Mouse (Mus musculus) midbrain, embryonic 15.5 days (tissue): ENCODE results near the gene BC035947. TPM values are rescaled to one million over a fixed set of nuclear protein-coding genes. Genes with fewer than 3 reads are reported as not detected.
A peak's percentile ranks its signal among the peaks of the same experiment; 100 is the strongest.

Experiments
- ATAC-seq: fragments of 200-750 bp; cut with Nextera tagmentation; replicated peaks from 2 replicates; pipeline ENCODE4 v1.8.0; 2017; ENCODE audit warnings: moderate TSS enrichment
- H3K27ac ChIP-seq: fragments of 300-500 bp; sonication (generic); 2 replicates; pipeline ENCODE4 v1.5.1; 2015; ENCODE audit warnings: mild to moderate bottlenecking, inconsistent platforms
- H3K27me3 ChIP-seq: fragments of 300-500 bp; sonication (generic); replicated peaks from 2 replicates; pipeline ENCODE4 v1.6.1; 2015; ENCODE audit warnings: inconsistent platforms
- H3K36me3 ChIP-seq: fragments of 300-500 bp; sonication (generic); replicated peaks from 2 replicates; pipeline ENCODE4 v1.6.1; 2015; ENCODE audit warnings: inconsistent platforms
- H3K4me1 ChIP-seq: fragments of 300-500 bp; sonication (generic); 2 replicates; pipeline ENCODE4 v1.6.1; 2015; ENCODE audit warnings: inconsistent platforms
- H3K4me2 ChIP-seq: fragments of 300-500 bp; sonication (generic); 2 replicates; pipeline ENCODE4 v1.6.1; 2015; ENCODE audit warnings: inconsistent platforms, mild to moderate bottlenecking, moderate library complexity
- H3K4me3 ChIP-seq: fragments of 300-500 bp; sonication (generic); 2 replicates; pipeline ENCODE4 v1.5.1; 2015; ENCODE audit warnings: mild to moderate bottlenecking, inconsistent platforms
- H3K9ac ChIP-seq: fragments of 300-500 bp; sonication (generic); 2 replicates; pipeline ENCODE4 v1.6.1; 2015; ENCODE audit warnings: mild to moderate bottlenecking, inconsistent platforms
- H3K9me3 ChIP-seq: fragments of 300-500 bp; sonication (generic); 2 replicates; pipeline ENCODE4 v1.6.1; 2016; ENCODE audit warnings: inconsistent platforms
- WGBS: fragments of 180-500 bp; shearing (Covaris S2); methylation state at CpG from one replicate; pipeline ENCODE4 v1.1.7; 2015; ENCODE audit warnings: mixed read lengths; 5-methylcytosine and 5-hydroxymethylcytosine counted together
- polyA plus RNA-seq: library from polyadenylated mRNA; unstranded; fragments of >200 nt; fragmentation: Nextera tagmentation; extraction: Ambion mirVana; gene quantifications from 2 replicates; pipeline ENCODE4 v1.2.1, GENCODE M21; 2015

Gene BC035947
- polyA plus RNA-seq, 1 experiment from 2014 or later: 1.8 TPM

DNA sequence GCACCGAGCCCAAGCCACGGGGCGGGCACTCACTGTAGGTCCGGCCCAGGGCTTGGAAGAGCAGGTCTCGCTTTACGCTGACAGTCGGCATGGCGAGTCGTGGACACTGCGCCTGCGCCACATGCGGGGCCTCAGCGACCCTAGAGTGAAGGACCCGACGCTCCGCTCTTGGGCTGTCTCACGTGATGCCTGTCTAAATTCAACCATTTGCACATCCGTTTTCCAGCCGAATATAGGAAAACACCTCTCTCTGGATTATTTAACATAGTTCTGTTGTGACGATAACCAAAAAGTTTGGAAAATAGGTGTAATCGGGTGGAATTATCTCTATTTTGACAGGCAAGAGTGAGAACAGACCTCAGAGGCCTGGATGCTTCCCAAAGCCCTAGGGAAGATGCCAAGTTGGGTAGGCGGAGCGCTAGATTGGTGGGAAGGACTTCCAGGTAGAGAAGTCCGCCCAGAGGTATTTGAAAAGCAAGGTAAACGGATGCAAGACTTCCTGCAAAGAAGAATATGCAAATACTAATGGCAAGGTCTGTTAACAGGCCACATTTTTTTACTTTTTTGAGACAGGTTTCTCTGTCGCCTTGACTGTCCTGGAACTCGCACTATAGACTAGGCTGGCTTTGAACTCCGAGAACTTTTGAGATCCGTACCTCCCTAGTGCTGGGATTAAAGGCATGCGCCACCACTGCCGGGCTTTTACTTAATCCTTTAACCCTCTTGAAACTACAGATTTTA is 23.0 kb downstream of the BC035947 start, which contains the start of gene Farsb:
TSS of gene Farsb (minus strand) at position 146 of the 741 bp plus-strand sequence.
- Histone ChIP-seq H3K27me3 (no peaks in the 10 kb centered on the region), H3K4me1 (peaks cover 24% of the 10 kb centered on the region), H3K4me3 (peak within 1 kb of the TSS; percentile 82), H3K9ac (peak within 1 kb of the TSS; percentile 79), H3K27ac (peak within 1 kb of the TSS; percentile 81), H3K36me3 (no peaks in the 10 kb centered on the region), H3K4me2 (peak within 1 kb of the TSS; percentile 92), H3K9me3 (no peaks in the 10 kb centered on the region)
- under 1% methylated on average over 31 of the region's 31 CpGs for WGBS
- ATAC-seq: peak; percentile 98

DNA sequence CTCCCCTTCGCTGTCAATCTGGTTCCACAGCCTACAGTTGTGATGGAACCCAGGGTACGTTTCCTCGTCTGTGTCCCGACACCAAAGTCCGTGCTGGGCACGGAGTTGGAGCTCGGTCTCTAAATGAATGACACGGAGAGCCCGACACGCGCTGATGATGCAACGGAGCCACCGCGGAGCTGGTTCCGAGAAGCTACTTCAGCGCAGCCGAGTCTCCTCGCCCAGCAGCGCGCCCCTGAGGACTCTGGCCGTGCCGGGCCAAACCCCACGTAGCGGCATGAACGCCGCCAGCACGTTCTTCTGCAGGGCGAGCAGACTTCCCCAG is 23.6 kb downstream of the BC035947 start:
- under 1% methylated on average over 28 of the region's 28 CpGs for WGBS
- Histone ChIP-seq H3K9ac (peak overlapping the region; percentile 79), H3K9me3 (no peaks in the 10 kb centered on the region), H3K27ac (peak overlapping the region; percentile 81), H3K4me1 (peaks cover 24% of the 10 kb centered on the region), H3K27me3 (no peaks in the 10 kb centered on the region), H3K4me3 (peak overlapping the region; percentile 82), H3K4me2 (peak overlapping the region; percentile 92), H3K36me3 (no peaks in the 10 kb centered on the region)
- no peak; the same call in 1 of the 2 replicates for ATAC-seq

DNA sequence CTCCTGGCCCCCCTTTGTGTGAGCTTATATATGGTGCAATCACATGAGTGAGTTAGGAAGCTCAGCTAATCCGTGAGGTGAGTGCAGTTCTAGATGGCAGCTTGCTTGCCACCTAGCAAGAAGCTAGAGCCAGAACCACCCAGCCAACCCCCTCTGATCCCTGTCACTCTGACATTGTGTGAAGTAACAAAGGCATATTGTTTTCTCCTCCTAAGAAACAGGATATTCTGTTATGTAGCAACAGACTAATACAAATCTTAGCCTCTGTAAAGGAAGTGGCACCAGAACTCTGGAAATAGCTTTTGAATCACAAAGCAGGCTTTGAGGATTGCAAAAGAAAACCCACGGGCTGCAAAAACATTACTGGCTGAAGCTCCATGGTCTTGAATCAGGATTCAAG is 27.6 kb downstream of the BC035947 start:
- Histone ChIP-seq H3K4me2 (no peak overlapping the region), H3K36me3 (no peaks in the 10 kb centered on the region; the same call in 1 of the 2 replicates), H3K4me1 (peaks cover 18% of the 10 kb centered on the region), H3K27ac (no peak overlapping the region), H3K4me3 (no peak overlapping the region), H3K9ac (no peak overlapping the region), H3K27me3 (no peaks in the 10 kb centered on the region), H3K9me3 (no peaks in the 10 kb centered on the region)
- ATAC-seq: no peak
- 30% methylated on average over 2 of the region's 2 CpGs for WGBS

DNA sequence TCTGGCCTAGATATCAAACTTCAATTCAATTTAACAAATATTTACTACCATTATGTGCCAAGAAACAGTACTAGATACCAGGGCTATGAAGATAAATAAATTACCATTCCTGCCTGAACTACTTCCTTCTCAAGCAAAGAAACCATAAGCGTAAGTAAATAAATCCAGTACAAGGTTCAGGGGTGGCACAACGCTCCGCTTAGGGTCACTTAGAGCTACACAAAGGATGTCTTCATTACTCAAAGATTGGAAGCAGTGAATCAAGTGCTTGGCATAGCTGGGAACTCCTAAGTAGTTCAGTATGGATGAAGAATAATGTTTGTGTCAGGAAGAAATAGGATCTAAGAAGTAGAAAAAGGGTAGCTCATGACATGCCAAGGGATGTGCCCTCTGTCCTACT is 28.5 kb downstream of the BC035947 start:
- no peaks in the 10 kb centered on the region for H3K9me3 ChIP-seq
- no peak overlapping the region for H3K4me2 ChIP-seq
- H3K27me3 ChIP-seq: no peaks in the 10 kb centered on the region
- H3K4me1 ChIP-seq: peaks cover 17% of the 10 kb centered on the region
- no peak for ATAC-seq
- H3K36me3 ChIP-seq: no peaks in the 10 kb centered on the region; the same call in 1 of the 2 replicates
- no peak overlapping the region for H3K4me3 ChIP-seq
- H3K27ac ChIP-seq: no peak overlapping the region
- no peak overlapping the region for H3K9ac ChIP-seq
- 90% methylated on average over 3 of the region's 3 CpGs for WGBS

DNA sequence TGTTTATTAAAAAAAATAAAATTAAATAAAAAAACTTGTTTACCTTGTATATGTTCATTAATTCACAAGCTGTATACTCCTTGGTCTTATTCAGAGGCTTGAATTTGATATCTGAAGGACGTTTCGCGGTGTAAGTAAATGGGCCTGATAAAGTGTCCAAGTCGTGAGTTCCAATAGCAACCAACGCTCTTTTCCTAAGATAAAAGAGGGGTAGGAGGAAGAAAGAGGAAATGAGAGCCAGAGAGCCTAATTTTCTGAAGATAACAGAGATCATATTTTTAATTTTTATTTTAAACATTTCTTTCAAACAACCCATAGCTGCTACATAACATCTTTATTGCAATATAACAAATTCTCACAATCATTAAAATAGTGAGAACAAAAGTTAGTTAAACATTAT is 39.5 kb downstream of the BC035947 start:
- Histone ChIP-seq H3K27me3 (no peaks in the 10 kb centered on the region), H3K4me3 (no peak overlapping the region), H3K36me3 (peaks cover 23% of the 10 kb centered on the region; the same call in 1 of the 2 replicates), H3K27ac (no peak overlapping the region), H3K4me1 (no peaks in the 10 kb centered on the region), H3K4me2 (no peak overlapping the region), H3K9ac (no peak overlapping the region), H3K9me3 (no peaks in the 10 kb centered on the region)
- no peak for ATAC-seq
- 95% methylated on average over 5 of the region's 5 CpGs for WGBS

GRCm38 (mm10) chr1:78454659-78455058 is 57.3 kb downstream of the BC035947 start:
- no peak overlapping the region for H3K4me3 ChIP-seq
- H3K27ac ChIP-seq: no peak overlapping the region
- 32% methylated on average over 7 of the region's 7 CpGs for WGBS
- no peak overlapping the region for H3K9ac ChIP-seq
- no peaks in the 10 kb centered on the region for H3K27me3 ChIP-seq
- ATAC-seq: no peak
- H3K36me3 ChIP-seq: peaks cover 18% of the 10 kb centered on the region; the same call in 1 of the 2 replicates
- no peaks in the 10 kb centered on the region for H3K9me3 ChIP-seq
- no peaks in the 10 kb centered on the region for H3K4me1 ChIP-seq
- H3K4me2 ChIP-seq: no peak overlapping the region

DNA sequence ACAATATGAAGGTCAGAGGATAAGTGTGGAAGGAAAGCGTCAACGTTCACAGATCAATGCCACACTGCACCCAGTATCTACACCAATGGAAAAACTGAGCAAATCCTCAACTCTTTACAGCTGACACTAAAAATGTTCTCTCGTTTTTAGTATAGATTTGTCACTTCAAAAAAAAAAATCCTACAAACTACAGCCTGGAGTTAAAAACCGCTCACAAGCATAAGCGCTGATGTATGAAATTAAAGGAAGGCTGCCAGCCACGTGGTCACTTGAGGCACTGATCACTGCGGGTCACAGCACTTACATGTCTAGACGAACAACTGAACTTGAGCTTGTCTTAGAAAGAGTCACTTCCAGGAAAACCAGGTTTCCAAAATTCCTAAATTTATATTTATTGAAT is 58.1 kb downstream of the BC035947 start:
- ATAC-seq: no peak
- Histone ChIP-seq H3K4me1 (no peaks in the 10 kb centered on the region), H3K27ac (no peak overlapping the region), H3K4me3 (no peak overlapping the region), H3K27me3 (no peaks in the 10 kb centered on the region), H3K9ac (no peak overlapping the region), H3K9me3 (no peaks in the 10 kb centered on the region), H3K4me2 (no peak overlapping the region), H3K36me3 (peaks cover 19% of the 10 kb centered on the region; the same call in 1 of the 2 replicates)
- WGBS: 89% methylated on average over 8 of the region's 8 CpGs

DNA sequence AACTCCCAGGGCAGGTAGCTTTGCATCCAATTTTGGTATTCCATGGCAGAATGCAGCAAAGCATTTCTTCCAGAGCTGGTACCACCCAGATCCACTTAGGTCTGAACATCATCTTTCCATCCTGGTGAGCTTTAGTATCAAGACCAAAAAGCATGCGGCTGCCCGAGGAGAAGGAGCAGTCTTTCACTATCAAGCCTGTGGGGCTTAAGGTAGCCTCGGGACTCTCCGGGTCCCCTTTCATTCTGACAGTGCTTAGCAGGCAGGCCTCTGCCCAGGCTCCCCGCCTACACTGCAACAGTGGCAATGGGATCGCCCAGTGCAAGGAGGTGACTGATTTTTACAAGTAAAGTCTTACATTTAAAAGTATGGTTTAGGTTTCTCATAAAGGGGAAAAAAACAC is 59.4 kb downstream of the BC035947 start:
- no peaks in the 10 kb centered on the region for H3K4me1 ChIP-seq
- H3K9me3 ChIP-seq: no peaks in the 10 kb centered on the region
- H3K36me3 ChIP-seq: peaks cover 15% of the 10 kb centered on the region; the same call in 1 of the 2 replicates
- H3K4me2 ChIP-seq: no peak overlapping the region
- 87% methylated on average over 6 of the region's 6 CpGs for WGBS
- H3K27ac ChIP-seq: no peak overlapping the region
- no peaks in the 10 kb centered on the region for H3K27me3 ChIP-seq
- H3K9ac ChIP-seq: no peak overlapping the region
- no peak for ATAC-seq
- no peak overlapping the region for H3K4me3 ChIP-seq

DNA sequence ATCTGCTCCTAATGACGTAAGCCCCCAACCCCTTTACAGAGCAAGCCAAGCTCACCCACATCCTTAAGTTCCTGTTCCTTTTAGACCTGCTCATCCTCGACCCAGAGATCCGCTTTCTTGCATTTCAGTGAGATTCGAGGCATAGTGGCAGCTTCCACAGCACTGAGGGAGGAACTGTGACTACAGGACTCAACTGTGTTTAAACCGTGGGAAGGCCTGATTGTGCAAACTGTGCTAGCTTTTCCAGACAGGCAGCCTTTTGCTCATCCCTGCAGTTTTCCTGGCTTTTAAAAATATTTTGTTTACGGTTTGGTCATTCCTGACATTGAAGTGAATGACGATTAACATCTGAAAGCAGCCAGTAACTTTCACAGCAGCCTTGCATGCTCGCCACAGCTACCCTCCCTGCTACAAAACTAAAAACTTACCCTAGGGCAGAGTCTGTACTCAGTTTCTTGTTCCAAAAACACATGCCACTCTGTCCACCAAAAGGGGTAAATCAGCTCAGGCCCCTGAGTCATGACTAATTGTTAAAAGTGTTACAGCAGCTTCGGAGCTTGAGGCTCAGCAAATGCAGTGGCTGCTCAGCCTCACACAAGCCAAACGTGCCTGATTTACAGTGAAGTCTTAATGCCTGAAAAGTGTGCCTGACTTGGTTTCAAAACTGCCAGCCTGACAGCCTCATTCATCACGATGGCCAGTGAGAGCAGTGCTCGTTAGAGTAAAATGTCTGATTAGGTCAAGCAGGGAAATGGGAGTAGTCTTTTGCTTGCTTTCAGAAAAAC is 60.7 kb downstream of the BC035947 start:
- Histone ChIP-seq H3K27ac (no peak overlapping the region), H3K9ac (no peak overlapping the region), H3K4me2 (no peak overlapping the region), H3K27me3 (no peaks in the 10 kb centered on the region), H3K36me3 (peaks cover 13% of the 10 kb centered on the region; the same call in 1 of the 2 replicates), H3K4me3 (no peak overlapping the region), H3K4me1 (no peaks in the 10 kb centered on the region), H3K9me3 (no peaks in the 10 kb centered on the region)
- 76% methylated on average over 12 of the region's 12 CpGs for WGBS
- no peak for ATAC-seq

DNA sequence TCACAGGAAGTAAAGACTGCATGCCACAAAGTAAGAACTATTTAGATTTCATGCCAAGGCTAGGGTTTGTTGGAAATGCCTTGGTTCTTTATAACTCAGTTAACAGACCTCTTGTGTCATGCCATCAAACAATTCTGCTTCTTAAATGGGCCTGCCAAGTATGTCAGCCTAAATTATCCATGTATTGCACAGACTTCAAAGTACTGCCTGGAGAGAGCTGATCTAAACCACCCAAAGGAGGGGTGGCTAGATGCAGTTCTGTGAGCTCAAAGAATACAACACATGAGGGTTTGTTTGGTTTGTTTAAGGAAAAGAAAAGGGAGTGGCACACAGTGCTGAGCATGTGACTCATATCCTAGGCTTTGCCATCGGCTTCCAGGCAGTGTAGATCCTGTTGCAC is 63.9 kb downstream of the BC035947 start:
- 0 out of 2 replicates have a peak, but pooled peaks have one; percentile 20 for ATAC-seq
- peaks cover 12% of the 10 kb centered on the region; the same call in 1 of the 2 replicates for H3K36me3 ChIP-seq

More for the DNA sequence above, 63.9 kb downstream of the BC035947 start:
- Histone ChIP-seq H3K27ac (no peak overlapping the region), H3K4me2 (no peak overlapping the region), H3K27me3 (no peaks in the 10 kb centered on the region), H3K4me1 (no peaks in the 10 kb centered on the region), H3K9me3 (no peaks in the 10 kb centered on the region), H3K9ac (no peak overlapping the region), H3K4me3 (no peak overlapping the region)
- WGBS: 37% methylated on average over 1 of the region's 1 CpGs
